Mouse (Mus musculus) spleen, adult 2 months (tissue): ENCODE measurements at regions not wholly inside any gene's neighbourhood (a gene's known extent, or its start where the extent isn't known, plus 50 kb on each side); places are given as distances from the start of the nearest gene placed in this dataset.

Experiments
- CTCF ChIP-seq: fragments of 200-500 bp; IDR thresholded peaks from 2 replicates; pipeline ENCODE4 v1.5.1; 2011; ENCODE audit warnings: mild to moderate bottlenecking, inconsistent platforms; ENCODE audit not compliant: insufficient read depth, insufficient read length, insufficient replicate concordance; ENCODE audit errors: extremely low read depth
- POLR2A ChIP-seq: fragments of 200-500 bp; IDR thresholded peaks from 2 replicates; pipeline ENCODE4 v1.6.1; 2011; ENCODE audit warnings: low read depth, low read length, inconsistent platforms

GRCm38 (mm10) chr2:114993882-114994281 is 339.1 kb upstream of the Dph6 start:
- no peak for TF ChIP-seq POLR2A
- TF ChIP-seq CTCF, result no peak
